Mouse (Mus musculus): Measurements from ENCODE around the gene Olfr275. TPM values are rescaled to one million over a fixed set of nuclear protein-coding genes. Genes with fewer than 3 reads are reported as not detected.
"Not testable (repeated sequence)": the region's sequence is repeated elsewhere in the genome, so short reads cannot be mapped to it uniquely, and the experiment has no call there.

Olfr275 gene
- not detected for total RNA-seq (2022)

DNA sequence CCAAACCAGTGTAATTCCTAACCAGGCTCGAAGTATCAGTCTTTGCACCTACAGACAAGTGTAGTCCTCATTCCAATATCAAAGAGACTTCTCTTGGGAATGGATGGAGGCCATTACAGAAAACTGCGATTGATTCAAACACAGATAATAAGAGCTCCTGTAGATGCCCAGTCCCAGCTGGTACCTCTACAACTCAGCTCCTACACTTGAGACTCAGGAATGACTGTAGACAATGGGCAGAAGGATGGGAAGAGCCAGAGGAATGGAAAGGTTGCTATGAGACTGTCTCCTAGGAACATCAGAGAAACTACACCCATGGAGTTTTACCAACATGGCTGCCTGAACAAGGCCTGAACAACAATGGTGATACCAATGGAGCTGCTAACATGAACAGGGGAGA, at the start of gene Olfr275:
Gene Olfr275 (plus strand): TSS at position 301 of the 400 bp plus-strand sequence.
- no peak for DNase-seq (ENCODE audit: low spot score in 2 of 2)

DNA sequence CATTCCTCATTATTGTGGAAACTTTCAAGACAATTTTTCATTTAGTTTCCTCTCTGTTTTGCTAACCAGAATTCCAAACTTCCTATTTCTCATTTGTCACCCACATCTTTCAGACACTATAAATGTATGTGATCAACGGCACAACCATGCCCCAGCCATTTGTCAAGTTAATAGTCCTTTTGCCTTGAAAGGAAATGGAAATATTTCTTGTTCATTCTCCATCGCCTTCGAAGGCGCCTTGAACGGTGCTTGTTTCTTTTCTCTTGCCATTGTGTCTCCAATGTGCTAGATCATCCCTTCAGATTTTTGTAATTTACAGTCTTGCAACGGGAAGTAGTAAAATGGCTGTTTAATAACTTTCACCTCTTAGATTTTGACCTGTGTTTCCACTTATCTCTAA, 48.8 kb upstream of the Olfr275 start:
- DNase-seq (ENCODE audit: low spot score in 2 of 2), result no peak

GRCm38 (mm10) chr4:52772186-52772585, 42.2 kb upstream of the Olfr275 start:
- DNase-seq (ENCODE audit: low spot score in 2 of 2), result no peak

DNA sequence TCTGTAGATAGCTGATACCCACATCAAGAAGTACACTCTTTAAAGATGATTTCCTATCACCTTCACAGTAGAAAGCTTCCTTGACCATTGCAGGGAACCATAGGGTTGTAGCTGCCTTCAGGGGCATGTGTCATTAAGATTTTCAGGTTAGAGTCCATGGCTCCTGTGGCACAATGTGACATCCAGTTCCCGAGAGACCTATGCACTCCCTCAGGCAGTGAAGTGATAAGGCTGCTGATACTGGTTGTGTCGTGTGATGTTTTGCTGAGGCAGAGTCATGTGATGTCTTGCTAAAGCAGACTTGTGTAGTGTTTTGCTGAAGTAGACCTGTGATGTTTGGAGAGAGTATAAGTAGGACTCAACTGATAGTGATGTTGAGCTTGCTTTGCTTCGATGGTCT, 14.4 kb upstream of the Olfr275 start:
- DNase-seq (ENCODE audit: low spot score in 2 of 2), result no peak

DNA sequence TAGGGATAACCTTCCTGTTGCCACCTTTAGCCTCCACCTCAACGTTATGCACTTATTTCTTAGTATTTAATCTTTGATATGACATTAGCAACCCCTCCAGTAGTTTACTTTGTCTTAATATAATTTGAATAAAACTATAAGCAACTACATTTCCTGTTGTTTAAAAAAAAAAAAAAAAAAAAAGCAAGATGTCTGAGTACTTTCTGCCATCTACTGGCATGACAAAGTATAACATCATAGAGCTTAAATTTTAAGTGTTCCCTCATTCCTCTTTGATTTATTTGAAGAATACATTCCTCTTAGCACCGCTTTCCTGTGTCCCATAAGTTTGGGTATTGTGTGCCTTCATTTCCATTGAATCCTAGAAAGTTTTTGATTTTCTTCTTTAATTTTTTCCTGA, 2.5 kb upstream of the Olfr275 start:
- DNase-seq (ENCODE audit: low spot score in 2 of 2), result no peak

DNA sequence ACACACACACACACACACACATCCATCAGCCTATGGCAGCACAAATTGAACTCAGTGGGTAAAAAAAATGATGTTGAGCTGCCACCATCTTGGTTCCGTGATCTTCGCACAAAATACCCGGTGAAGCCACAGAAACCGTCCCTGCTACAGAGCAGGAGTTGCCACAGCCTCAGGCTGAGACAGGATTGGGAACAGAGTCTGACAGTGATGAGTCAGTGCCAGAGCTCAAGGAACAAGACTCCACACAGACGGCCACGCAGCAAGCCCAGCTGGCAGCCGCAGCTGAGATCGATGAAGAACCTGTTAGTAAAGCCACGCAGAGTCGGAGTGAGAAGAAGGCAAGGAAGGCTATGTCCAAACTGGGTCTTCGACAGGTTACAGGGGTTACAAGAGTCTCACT, 7.0 kb downstream of the Olfr275 start:
- no peak for DNase-seq (ENCODE audit: low spot score in 2 of 2)

DNA sequence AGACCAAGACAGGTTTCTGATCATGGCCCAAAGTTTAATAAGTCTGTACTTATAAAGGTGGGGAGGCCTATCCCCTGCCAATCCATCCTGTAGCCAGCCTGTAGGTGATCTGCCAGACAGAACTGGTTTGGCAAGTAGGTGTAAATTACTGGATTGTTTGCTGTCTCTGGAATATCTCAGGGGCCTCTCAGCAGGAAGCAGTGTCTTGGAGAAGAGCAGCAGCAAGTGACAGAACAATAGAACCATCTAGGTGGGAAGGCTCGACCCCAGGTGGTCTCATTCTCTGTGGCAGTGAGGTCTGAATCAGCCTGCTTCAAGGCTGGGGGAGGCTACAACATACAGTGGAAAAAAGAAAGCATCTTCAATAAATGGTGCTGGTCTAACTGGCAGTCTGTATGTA, 31.0 kb downstream of the Olfr275 start:
- DNase-seq (ENCODE audit: low spot score in 2 of 2), result not testable (repeated sequence)

DNA sequence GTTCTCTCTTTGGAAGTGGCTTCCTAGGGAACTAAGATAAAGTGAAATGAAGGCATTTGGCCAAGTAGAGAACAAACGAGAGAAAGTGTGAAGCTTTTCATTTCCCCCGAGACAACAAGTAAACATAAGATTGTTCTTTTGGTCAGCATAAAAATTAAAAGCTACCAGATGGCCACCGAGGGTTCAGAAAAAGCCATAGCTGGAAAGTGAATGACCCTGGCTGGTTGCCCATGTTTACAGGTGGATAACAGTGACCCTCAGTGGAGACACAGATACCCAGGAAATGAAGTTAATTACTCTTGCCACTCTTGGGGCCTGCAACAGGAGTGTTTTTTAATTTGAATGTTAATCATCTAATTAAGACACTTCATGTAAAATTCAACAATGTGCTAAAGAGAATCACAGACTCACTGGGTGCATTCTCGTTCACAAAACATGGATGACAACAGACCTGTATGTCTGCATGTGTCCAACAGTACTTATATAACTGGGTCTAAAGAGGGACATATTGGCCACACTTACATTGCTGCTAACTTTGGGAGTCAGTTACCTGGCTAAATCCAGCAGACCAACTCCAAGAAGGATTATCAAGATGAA, 34.7 kb downstream of the Olfr275 start:
- no peak for DNase-seq (ENCODE audit: low spot score in 2 of 2)

DNA sequence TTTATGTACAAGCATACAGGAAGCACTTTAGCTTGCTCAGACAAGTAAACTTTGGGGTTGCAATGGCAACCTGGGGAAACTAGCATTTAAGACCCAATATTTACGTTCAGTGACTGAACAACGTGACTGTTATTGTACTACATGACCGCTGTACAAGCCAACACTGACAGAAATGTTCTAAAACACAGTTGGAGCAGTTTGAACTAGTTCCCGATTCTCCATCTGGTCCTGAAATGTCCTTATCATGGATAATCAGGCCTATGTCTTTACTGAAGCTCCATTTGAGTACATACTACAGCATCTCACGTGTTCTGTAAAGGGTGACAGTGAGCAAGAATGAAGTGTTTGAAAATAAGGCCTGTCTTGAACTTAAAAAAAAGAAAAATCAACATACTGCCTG, 35.3 kb downstream of the Olfr275 start:
- DNase-seq (ENCODE audit: low spot score in 2 of 2), result no peak

GRCm38 (mm10) chr4:52859136-52859535, 44.7 kb downstream of the Olfr275 start, which contains the start of gene Olfr273:
Gene Olfr273 (minus strand): TSS chr4:52859236.
- DNase-seq (ENCODE audit: low spot score in 2 of 2), result no peak

GRCm38 (mm10) chr4:52864156-52864555, 49.8 kb downstream of the Olfr275 start:
- DNase-seq (ENCODE audit: low spot score in 2 of 2), result no peak

Other genes starting within 250 kb of the Olfr275 start
- not detected for gene Toporsl, start 218.3 kb upstream of the Olfr275 start, total RNA-seq (2022)
- not detected for gene Olfr273, start 44.6 kb downstream of the Olfr275 start, total RNA-seq (2022)
- gene Olfr272, start 104.6 kb downstream of the Olfr275 start, total RNA-seq (2022), result not detected
- gene Olfr270, start 149.9 kb downstream of the Olfr275 start, total RNA-seq (2022), result not detected
- not detected for gene Nipsnap3a, start 174.7 kb downstream of the Olfr275 start, total RNA-seq (2022)
- 1 to 10 TPM; 1.3 to 2.0 (median 1.8) TPM for gene Nipsnap3b, start 197.3 kb downstream of the Olfr275 start, total RNA-seq (2022)

All from gastrocnemius, adult 8-10 months (tissue).